Mouse (Mus musculus) kidney, embryonic 16.5 days (tissue): ENCODE results near the gene A930004D18Rik. TPM values are rescaled to one million over a fixed set of nuclear protein-coding genes. Genes with fewer than 3 reads are reported as not detected.

Experiments used
- ATAC-seq: fragments of 200-750 bp; cut with Nextera tagmentation; 2 replicates; pipeline ENCODE4 v1.8.0; 2017; ENCODE audit warnings: moderate TSS enrichment; ENCODE audit not compliant: low FRiP score, low TSS enrichment
- H3K27ac ChIP-seq: fragments of 300-500 bp; sonication (generic); 2 replicates; pipeline ENCODE4 v1.5.1; 2014; ENCODE audit warnings: low read length
- H3K27me3 ChIP-seq: fragments of 300-500 bp; sonication (generic); 2 replicates; pipeline ENCODE4 v1.6.1; 2014; ENCODE audit warnings: low read length, control low read depth, mixed read lengths; ENCODE audit not compliant: insufficient read depth
- H3K36me3 ChIP-seq: fragments of 300-500 bp; sonication (generic); 2 replicates; pipeline ENCODE4 v1.6.1; 2014; ENCODE audit warnings: low read length, control low read depth, mixed read lengths; ENCODE audit not compliant: insufficient read depth
- H3K4me1 ChIP-seq: fragments of 300-500 bp; sonication (generic); 2 replicates; pipeline ENCODE4 v1.6.1; 2014; ENCODE audit warnings: low read length, control low read depth, mixed read lengths; ENCODE audit not compliant: insufficient read depth
- H3K4me2 ChIP-seq: fragments of 300-500 bp; sonication (generic); replicated peaks from 2 replicates; pipeline ENCODE4 v1.6.1; 2014; ENCODE audit warnings: low read depth, low read length
- H3K4me3 ChIP-seq: fragments of 300-500 bp; sonication (generic); 2 replicates; pipeline ENCODE4 v1.5.1; 2014; ENCODE audit warnings: mild to moderate bottlenecking, low read length
- H3K9ac ChIP-seq: fragments of 300-500 bp; sonication (generic); replicated peaks from 2 replicates; pipeline ENCODE4 v1.6.1; 2014; ENCODE audit warnings: low read length
- H3K9me3 ChIP-seq: fragments of 300-500 bp; sonication (generic); 2 replicates; pipeline ENCODE4 v1.6.1; 2016; ENCODE audit warnings: low read length, control low read depth
- WGBS: fragments of 180-500 bp; shearing (Covaris S2); extraction: QIAGEN DNeasy Blood & Tissue Kit; methylation state at CpG from one replicate; pipeline ENCODE4 v1.1.7; 2014; 5-methylcytosine and 5-hydroxymethylcytosine counted together
- polyA plus RNA-seq: library from polyadenylated mRNA; unstranded; fragments of >200 nt; fragmentation: Nextera tagmentation; extraction: Ambion mirVana; gene quantifications from 2 replicates; pipeline ENCODE4 v1.2.1, GENCODE M21; 2015

The A930004D18Rik gene
- polyA plus RNA-seq, 1 experiment from 2014 or later: 14.1 TPM

GRCm38 (mm10) chr2:18053951-18054530 is 16.5 kb upstream of the A930004D18Rik start:
- peaks cover 44% of the 10 kb centered on the region for H3K4me1 ChIP-seq

GRCm38 (mm10) chr2:18053243-18053950 is 15.9 kb upstream of the A930004D18Rik start:
- no peaks in the 10 kb centered on the region for H3K9me3 ChIP-seq
- H3K4me3 ChIP-seq: no peak overlapping the region
- H3K27ac ChIP-seq: no peak overlapping the region
- no peak overlapping the region for H3K9ac ChIP-seq
- H3K36me3 ChIP-seq: no peaks in the 10 kb centered on the region
- H3K4me1 ChIP-seq: peaks cover 38% of the 10 kb centered on the region
- H3K27me3 ChIP-seq: no peaks in the 10 kb centered on the region
- H3K4me2 ChIP-seq: no peak overlapping the region
- 71% methylated on average over 1 of the region's 1 CpGs for WGBS
- ATAC-seq: no peak

More at GRCm38 (mm10) chr2:18053951-18054530, 16.5 kb upstream of the A930004D18Rik start:
- Histone ChIP-seq H3K9ac (no peak overlapping the region), H3K36me3 (no peaks in the 10 kb centered on the region), H3K27ac (peak overlapping the region; percentile 41; the same call in 1 of the 2 replicates), H3K4me3 (no peak overlapping the region), H3K27me3 (no peaks in the 10 kb centered on the region), H3K4me2 (peak overlapping the region; percentile 83; the same call in 1 of the 2 replicates), H3K9me3 (no peaks in the 10 kb centered on the region)
- no peak for ATAC-seq
- 22% methylated on average over 2 of the region's 2 CpGs for WGBS

GRCm38 (mm10) chr2:18052581-18052980 is 15.0 kb upstream of the A930004D18Rik start:
- WGBS: 67% methylated on average over 3 of the region's 3 CpGs
- H3K4me3 ChIP-seq: no peak overlapping the region
- no peaks in the 10 kb centered on the region for H3K27me3 ChIP-seq
- peaks cover 35% of the 10 kb centered on the region for H3K4me1 ChIP-seq
- H3K9me3 ChIP-seq: no peaks in the 10 kb centered on the region
- no peak overlapping the region for H3K9ac ChIP-seq
- no peaks in the 10 kb centered on the region for H3K36me3 ChIP-seq
- no peak overlapping the region for H3K4me2 ChIP-seq
- no peak for ATAC-seq
- H3K27ac ChIP-seq: no peak overlapping the region

GRCm38 (mm10) chr2:18051831-18052170 is 14.3 kb upstream of the A930004D18Rik start:
- Histone ChIP-seq H3K27ac (no peak overlapping the region), H3K4me1 (peaks cover 35% of the 10 kb centered on the region), H3K4me2 (no peak overlapping the region), H3K9me3 (no peaks in the 10 kb centered on the region), H3K27me3 (no peaks in the 10 kb centered on the region), H3K36me3 (no peaks in the 10 kb centered on the region), H3K9ac (no peak overlapping the region), H3K4me3 (no peak overlapping the region)
- WGBS: 92% methylated on average over 3 of the region's 3 CpGs
- ATAC-seq: no peak

GRCm38 (mm10) chr2:18051026-18051830 is 13.7 kb upstream of the A930004D18Rik start:
- H3K4me1 ChIP-seq: peaks cover 37% of the 10 kb centered on the region
- H3K27ac ChIP-seq: peak overlapping the region; percentile 57; the same call in 1 of the 2 replicates
- no peak for ATAC-seq
- no peaks in the 10 kb centered on the region for H3K9me3 ChIP-seq
- WGBS: 51% methylated on average over 11 of the region's 11 CpGs
- no peaks in the 10 kb centered on the region for H3K36me3 ChIP-seq
- no peaks in the 10 kb centered on the region for H3K27me3 ChIP-seq
- H3K4me2 ChIP-seq: peak overlapping the region; percentile 73
- H3K9ac ChIP-seq: peak overlapping the region; percentile 53
- H3K4me3 ChIP-seq: no peak overlapping the region; the same call in 1 of the 2 replicates

- peak overlapping the region; percentile 57 for H3K27ac ChIP-seq
- H3K9ac ChIP-seq: peak overlapping the region; percentile 53
- H3K36me3 ChIP-seq: no peaks in the 10 kb centered on the region
- H3K4me2 ChIP-seq: peak overlapping the region; percentile 73
- H3K4me1 ChIP-seq: peaks cover 43% of the 10 kb centered on the region
- no peaks in the 10 kb centered on the region for H3K9me3 ChIP-seq
- no peaks in the 10 kb centered on the region for H3K27me3 ChIP-seq
- ATAC-seq: no peak
- peak overlapping the region; percentile 27 for H3K4me3 ChIP-seq
- WGBS: 21% methylated on average over 10 of the region's 10 CpGs
These were observed 13.0 kb upstream of the A930004D18Rik start for GRCm38 (mm10) chr2:18050541-18050985.

- H3K36me3 ChIP-seq: no peaks in the 10 kb centered on the region
- H3K4me2 ChIP-seq: peak overlapping the region; percentile 73
- peak overlapping the region; percentile 100 for H3K27ac ChIP-seq
- peak overlapping the region; percentile 94 for H3K4me3 ChIP-seq
- peak overlapping the region; percentile 56 for H3K9ac ChIP-seq
- ATAC-seq: no peak
- H3K27me3 ChIP-seq: no peaks in the 10 kb centered on the region
- H3K9me3 ChIP-seq: no peaks in the 10 kb centered on the region
- H3K4me1 ChIP-seq: peaks cover 47% of the 10 kb centered on the region
- 29% methylated on average over 2 of the region's 2 CpGs for WGBS
These were observed 12.5 kb upstream of the A930004D18Rik start for GRCm38 (mm10) chr2:18050018-18050417.

- Histone ChIP-seq H3K4me3 (peak overlapping the region; percentile 94), H3K27ac (peak overlapping the region; percentile 100), H3K9ac (peak overlapping the region; percentile 56), H3K9me3 (no peaks in the 10 kb centered on the region), H3K4me2 (peak overlapping the region; percentile 73), H3K27me3 (no peaks in the 10 kb centered on the region), H3K36me3 (no peaks in the 10 kb centered on the region), H3K4me1 (peaks cover 47% of the 10 kb centered on the region)
- 8% methylated on average over 11 of the region's 11 CpGs for WGBS
- 0 out of 2 replicates have a peak, but pooled peaks have one; percentile 40 for ATAC-seq
These were observed 11.8 kb upstream of the A930004D18Rik start for GRCm38 (mm10) chr2:18049279-18049821.

- Histone ChIP-seq H3K27me3 (no peaks in the 10 kb centered on the region), H3K36me3 (no peaks in the 10 kb centered on the region), H3K4me1 (peaks cover 43% of the 10 kb centered on the region), H3K9ac (peak within 1 kb of the TSS; percentile 99), H3K4me2 (peak within 1 kb of the TSS; percentile 73), H3K27ac (peak within 1 kb of the TSS; percentile 100), H3K4me3 (peak within 1 kb of the TSS; percentile 94), H3K9me3 (no peaks in the 10 kb centered on the region)
- under 1% methylated on average over 17 of the region's 17 CpGs for WGBS
- ATAC-seq: peak; percentile 46; the same call in 1 of the 2 replicates
These were observed 11.0 kb upstream of the A930004D18Rik start, which contains the start of gene Skida1 for GRCm38 (mm10) chr2:18048453-18049075. Gene Skida1 (minus strand): TSS chr2:18049051.
